Mouse (Mus musculus) layer of hippocampus, postnatal 25 days (tissue): Measurements from ENCODE around the gene Smoc1. TPM values are rescaled to one million over a fixed set of nuclear protein-coding genes. Genes with fewer than 3 reads are reported as not detected.

ENCODE experiments used
- DNase-seq, 2 experiments: peaks; one replicate each; pipeline ENCODE4 v3.0.0; 2022; ENCODE audit warnings: mixed read lengths in 2 of 2, low spot score in 1 of 2; ENCODE audit errors: extremely low spot score in 1 of 2
- total RNA-seq, 2 experiments: library from RNA; stranded (reverse); gene quantifications; 2 replicates each; pipeline ENCODE4 v1.2.3; 2021

Gene Smoc1
- 1 to 10 TPM; 5.9 to 7.6 TPM for total RNA-seq

DNA sequence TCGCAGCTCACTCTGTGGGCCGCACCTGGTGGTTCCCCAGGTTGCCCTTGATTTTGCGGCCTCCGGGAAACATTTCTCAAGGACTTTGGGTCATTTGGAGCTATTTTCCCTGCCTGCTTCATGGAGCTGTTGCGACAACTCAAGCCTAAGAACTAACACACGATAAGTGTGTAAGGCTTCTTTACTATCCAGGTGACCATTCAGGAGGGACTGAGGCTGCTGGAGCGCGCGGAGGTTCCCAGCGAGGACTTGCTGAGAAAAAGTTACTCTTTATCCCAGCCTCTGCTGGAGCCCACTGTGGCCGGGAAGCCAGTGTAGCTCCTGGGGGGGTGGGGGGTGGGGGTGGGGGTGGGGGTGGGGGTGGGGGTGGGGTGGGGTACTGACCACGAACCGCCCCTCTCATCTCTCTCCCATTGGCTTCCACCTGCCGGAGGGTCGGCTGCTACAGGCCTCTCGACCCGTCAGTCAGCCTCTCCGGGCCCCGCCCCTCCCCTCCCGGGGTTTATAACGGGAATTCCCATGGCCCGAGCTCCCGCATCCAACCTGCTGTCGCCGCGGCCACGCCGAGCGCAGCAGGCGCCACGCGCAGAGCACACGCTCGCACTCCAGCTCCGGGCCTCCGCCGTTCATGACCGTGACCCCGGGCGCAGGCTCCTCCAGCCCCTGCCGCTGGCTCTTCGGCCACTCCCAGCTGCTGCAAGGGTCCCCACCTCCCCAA is at the start of gene Smoc1:
Gene Smoc1, plus strand, starts transcription at position 532 of the 718 bp plus-strand sequence.
- peak; percentile 40 to 55 for DNase-seq

DNA sequence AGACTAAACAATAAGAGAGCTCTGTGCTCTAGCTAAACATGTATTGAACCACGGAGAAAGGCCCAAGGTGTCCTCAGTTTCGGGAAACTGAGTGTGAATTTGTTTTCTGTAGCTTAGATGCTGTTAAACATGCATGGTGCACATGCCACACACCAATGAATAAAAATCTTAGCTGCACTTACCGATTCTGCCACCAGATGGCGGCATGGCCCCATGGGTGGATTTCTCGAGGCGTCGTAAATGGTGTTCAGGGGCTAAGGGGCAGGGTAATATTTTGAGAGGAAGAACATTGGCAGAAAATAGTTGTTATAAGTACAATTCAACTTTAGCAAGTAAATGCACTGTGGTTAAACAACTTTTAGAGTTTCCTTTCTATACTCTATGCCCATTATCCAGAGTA is 44.3 kb upstream of the Smoc1 start:
- peak; percentile 84 to 95 for DNase-seq

DNA sequence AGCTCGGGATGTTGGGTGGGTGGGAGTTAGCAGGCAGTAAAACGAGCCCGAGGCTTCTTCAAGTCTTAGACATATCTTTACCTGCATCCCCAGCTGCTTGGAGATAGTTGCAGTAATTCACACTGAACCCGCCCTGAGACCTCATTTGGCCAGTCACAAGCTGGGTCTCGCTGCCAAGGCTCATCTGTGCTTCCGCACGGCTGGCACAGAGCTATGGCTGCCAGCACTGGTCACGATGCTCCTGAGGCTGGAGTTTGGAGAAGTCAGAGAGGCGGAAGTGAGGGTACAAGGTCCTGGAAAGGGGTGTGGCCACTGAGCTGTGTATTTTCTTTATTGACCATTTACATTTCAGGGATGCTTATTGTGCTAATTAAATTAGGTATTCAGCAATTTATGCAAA is 42.9 kb upstream of the Smoc1 start:
- no peak for DNase-seq

DNA sequence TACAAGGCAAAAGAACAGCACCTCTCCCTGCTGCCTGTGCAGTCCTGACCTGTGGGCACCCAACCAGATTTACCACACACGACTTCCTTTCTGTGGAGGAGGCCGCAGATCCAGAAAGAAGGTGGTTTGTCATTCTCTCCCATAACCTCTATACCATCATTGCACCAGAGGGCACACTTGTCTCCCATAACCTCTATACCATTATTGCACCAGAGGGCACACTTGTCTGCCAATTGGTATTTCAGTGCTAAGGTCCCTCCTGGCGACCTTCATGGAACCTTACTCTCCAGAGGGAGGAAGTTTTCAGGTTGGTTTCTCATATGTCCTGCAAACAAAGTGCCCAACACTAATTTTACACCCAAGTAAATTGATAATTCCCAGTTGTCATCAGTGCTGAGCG is 40.0 kb upstream of the Smoc1 start:
- no peak for DNase-seq

DNA sequence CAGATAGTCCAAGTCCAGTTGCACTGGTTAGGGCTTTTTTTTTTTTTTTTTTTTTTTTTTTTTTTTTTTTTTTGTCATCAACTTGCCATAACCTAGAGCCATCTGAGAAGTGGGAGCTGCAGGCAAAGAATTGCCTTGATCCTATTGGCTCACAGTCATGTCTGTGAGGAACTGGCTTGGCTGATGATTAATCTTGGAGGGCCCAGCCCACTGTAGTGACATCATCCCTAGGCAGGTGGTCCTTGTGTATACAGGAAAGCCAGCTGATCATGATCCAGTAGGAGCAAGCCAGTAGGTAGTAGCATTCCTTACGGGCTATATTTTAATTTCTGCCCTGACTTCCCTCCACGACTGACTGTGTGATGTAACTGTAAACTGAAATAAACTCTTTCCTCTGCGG is 38.3 kb upstream of the Smoc1 start:
- no peak for DNase-seq

DNA sequence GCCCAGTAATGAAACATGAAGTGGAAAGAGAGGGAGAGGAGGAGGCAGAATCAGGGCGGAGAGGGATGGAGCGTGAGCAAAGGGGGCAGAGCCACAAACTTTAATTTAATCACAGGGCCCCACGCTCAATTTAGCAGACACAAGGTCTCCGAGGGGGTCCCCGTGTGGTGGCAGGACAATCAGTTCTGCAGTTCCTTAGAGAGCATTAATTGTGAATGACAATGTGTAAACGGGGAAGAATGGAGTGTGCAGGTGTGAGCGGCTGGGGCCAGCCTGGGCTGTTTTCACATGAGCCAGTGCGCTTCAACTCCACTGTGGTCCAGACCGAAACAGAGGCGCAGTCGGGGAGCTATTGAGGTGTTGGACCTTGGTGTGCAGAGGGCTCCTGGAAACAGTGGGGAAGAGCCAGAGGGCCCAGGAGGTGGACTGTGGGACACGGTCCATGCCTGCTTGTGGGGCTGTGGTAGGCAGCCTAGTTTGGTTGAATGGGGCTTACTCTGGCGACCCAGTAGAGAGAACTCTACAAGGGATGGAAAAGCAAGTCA is 35.6 kb upstream of the Smoc1 start:
- DNase-seq: no peak

DNA sequence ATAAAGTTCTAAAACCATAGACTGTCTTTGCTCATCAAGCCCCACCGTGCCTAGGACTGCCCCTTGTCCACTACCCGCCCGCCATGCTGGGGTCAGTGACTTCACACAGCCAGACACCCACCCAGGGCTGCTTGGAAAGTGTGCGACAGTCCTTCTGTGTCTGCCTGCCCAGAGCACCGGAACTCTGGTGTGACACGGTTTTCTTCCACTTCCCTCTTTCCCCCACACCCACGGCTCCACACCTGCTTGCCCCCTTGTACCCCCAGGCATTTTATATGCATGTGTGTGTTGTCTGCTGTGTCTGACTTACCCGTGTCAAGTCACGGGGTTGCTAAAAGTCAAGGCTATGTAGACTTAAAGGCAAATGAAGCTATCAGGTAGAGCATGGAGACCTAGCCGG is 34.8 kb upstream of the Smoc1 start:
- no peak for DNase-seq

DNA sequence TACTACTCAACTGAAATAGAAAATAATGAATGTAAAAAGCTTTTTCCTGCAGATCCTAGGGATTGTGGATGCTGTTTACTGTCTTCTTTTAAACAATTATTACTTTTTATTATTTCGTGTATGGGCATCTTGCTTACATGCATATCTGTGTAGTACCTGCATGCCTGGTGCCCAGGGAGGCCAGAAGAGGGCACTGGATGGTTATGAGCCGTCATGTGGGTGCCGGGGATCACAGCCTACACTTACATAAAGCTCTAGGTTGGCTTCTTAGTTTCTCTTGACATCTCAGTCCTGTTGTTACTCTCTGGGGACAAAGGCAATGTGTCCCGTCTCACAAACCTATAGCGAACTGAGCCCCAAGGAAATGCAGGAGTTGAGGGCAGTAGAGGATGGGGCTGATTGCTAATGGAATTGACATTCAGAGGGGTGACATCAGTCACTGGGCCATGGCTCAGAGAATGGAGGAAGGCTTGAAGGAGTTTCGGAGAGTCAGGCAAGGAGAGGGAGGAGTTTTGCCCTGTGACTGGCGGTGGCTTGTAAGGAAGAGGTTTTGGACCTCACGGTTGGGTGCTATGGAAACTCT is 34.0 kb upstream of the Smoc1 start:
- no peak for DNase-seq

DNA sequence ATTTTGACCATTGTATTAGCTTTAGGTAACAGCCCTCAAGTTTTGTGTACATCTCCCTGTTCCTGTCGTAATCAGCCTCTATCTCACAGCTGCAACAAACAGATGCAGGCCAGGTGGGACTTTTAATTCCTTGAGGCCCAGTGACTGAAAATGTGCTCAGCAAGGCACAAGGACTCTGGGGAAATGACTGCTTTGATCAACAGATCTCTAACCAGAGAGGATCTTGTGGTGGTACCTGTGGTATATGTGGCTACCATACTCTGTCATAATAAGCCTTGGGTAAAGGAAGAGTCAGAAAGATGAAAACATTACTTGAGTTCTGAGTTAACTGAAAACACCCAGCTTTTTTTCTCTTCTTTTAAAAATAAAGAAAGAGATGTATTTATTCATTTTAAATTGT is 32.8 kb upstream of the Smoc1 start:
- no peak for DNase-seq

DNA sequence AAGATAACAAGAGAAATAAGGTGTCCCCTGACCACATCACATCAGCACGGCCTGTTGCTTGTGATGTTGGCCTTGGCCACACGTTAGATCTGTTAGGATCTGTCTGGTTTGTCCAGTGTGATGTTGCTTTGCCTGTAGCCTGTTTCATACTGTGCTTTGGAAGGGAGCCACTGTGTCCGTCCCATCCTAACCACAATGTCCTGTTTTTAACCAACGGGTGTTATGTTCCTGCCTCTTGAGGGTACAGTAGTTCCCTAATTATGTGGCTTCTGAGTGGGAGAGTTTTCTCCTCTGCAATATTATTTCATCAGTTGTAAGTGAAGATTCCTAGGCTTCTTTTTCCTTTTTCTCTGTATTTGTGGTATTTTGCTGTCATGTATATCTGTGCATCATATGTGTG is 31.3 kb upstream of the Smoc1 start:
- no peak for DNase-seq

DNA sequence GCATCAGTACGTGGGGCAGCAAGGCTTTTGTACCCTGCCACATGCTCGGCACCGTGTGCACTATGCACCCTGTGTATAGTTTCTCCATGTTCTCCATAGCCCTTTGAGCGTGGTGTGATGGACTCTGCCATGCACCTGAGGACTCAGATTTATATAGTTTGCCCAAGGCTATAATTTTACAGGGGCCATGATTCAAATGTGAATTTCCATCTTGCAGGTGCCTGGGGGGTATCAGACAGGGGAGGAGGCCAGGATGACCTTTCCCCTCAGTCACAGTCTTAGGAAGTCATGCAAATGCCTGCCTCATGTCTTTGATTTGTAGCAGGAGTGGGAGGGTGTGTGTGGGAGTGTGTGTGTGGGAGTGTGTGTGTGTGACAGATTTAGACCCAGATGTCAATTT is 29.0 kb upstream of the Smoc1 start:
- no peak for DNase-seq

DNA sequence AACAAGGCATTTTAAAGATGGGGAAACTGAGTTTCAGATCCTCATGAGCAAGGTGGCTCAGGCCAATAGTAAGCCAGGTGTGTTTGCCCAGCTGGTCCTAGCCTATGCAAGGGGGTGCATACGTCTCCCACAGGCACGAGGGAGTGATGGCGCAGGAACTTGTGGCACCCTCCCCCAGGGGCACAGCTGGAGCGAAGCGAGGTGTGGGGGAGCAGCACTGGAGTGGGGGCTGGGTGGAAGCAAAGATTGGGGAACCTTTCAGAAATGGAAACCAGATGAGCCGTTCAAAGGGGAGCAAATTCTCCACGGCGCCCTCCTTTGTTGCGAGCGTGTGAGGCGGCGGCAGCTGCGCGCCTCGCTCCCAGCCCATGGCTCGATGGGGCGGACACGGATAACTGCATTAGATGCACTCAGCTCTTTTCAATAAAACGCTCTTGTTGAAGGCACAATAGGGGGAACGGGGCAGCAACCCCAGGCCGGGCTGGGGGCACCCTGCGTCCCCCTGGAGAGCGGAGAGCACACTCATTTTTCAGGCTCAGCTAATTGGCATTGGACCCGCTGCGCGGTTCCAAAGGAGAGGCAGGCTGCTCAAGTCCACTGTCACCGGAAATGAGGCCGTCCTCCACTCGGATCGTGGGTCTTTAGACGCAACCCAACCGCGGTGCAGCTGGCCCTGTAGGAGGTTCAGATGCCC is 27.9 kb upstream of the Smoc1 start:
- DNase-seq: no peak

DNA sequence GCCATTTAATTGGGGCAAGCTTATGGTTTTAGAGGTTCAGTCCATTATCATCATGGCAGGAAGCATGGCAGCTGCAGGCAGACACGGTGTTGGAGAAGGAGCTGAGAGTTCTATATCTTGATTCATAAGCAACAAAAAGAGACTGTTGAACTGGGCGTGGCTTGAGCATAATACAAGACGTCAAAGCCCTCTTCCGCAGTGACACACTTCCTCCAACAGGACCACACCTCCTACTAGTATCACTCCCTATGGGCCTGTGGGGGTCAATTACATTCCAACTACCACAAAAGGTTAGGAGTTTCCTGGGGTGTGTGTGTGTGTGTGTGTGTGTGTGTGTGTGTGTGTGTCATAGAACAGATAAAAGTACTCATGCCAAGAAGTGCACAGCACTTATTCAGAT is 25.7 kb upstream of the Smoc1 start:
- DNase-seq: no peak

DNA sequence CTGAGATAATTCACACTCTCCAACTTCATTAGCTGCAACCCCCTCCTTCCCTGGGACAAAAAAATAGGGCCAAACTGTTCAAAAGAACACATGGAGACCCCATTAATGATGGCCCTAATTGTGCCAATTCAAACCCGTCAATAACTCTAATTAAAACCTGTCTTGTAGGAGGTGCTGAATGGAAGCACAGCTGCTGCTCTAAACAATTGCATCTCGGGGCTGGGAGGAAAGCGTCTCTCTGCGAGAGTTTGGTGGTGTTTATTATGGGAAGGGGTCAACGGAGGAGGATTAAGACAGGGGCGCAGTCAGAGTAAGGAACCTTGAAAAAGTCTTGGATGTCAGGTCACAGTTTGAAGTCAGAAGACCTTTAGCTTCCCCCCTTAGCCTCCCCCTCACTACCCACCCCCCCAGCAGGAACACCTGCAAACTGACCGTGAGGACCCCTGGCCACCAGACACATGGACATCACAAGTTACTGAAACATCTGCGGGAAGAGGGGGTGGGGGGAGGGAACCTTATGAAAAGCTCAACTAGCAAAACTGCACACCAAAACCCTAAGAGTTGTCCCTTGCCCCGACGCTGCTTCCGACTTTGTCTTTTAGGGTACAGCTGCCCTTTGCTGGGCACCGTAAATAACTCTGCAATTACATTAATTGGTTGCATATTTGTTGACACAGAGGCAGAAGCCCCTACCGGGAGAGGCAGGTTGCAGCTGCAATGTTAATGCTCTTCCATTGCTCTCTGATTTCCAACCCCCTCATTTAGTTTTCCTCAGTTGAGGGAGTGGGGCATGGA is 23.6 kb upstream of the Smoc1 start:
- no peak for DNase-seq

DNA sequence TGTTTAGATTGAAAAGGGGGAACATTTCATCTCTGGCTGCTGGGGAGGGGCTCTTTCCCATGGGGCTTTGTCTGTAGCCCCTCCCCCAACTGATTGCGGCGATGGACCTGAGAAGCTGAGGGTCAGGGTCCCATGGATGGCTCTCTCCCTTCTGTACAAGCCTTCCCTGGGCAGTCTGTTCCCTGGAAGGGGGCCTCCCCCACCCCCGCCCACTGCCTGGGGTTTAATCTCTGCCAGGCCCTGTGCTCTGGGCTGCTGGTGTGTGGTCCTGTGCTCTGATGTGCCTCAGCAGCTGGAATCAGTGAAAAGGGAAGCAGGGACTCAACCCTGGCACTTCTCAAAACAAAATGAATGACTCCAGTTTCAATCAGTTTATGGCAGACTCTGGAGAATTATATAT is 16.8 kb upstream of the Smoc1 start:
- DNase-seq: no peak

DNA sequence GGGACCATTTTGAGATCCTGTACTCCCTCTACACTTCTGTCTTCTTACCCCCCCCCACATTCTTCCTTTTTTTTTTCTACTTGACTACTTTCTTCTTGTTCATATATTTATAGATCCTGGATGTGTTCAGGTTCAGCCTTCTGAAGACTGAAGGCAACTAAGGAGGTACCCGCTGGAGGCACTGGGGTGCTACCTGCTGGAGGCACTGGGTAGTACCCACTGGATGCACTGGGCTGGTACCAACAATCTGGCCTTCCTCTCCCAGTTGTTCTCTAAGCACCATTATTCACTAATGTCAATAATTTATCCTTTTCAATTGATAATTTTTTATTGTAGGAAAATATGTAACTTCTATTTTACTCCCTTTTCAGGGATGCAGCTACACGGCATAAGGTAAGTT is 14.6 kb upstream of the Smoc1 start:
- no peak for DNase-seq

DNA sequence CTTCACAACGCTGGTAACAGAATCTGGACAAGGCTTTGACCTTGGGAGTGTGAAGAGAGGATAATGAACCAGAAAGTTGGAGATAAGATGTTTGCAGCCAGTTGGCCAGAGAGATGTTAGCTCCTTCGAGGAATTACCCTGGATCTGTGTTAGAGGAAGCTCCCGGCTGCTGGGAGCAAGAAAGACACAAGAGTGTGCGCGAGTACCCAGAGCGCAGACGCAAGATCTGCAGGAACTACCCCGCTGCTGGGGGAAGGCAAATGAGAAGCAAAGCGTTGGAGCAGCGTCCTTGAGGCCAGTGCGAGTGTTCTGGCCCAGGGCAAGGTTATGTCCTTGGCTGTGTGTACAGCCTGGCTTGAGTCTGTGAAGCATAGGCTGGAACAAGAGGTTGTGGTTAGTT is 13.1 kb upstream of the Smoc1 start:
- DNase-seq: no peak

DNA sequence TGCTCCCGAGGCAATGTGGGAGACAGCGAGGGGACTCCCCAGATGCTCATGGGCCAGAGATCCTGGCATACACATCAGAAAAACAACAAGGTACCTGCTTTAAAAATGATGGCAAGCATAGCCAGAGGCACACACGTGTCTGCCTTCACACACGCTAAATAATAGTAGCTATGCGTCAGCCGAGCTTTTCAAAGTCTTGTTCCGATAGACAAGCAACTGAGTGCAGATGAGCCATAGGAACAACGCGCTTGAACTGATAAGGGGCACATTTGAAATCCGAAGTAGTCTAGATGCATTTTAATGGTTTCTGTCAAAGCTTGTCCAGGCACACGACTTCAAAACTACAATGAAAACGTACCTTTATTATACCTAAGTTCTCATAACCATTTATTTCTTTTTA is 9.0 kb upstream of the Smoc1 start:
- DNase-seq: no peak

DNA sequence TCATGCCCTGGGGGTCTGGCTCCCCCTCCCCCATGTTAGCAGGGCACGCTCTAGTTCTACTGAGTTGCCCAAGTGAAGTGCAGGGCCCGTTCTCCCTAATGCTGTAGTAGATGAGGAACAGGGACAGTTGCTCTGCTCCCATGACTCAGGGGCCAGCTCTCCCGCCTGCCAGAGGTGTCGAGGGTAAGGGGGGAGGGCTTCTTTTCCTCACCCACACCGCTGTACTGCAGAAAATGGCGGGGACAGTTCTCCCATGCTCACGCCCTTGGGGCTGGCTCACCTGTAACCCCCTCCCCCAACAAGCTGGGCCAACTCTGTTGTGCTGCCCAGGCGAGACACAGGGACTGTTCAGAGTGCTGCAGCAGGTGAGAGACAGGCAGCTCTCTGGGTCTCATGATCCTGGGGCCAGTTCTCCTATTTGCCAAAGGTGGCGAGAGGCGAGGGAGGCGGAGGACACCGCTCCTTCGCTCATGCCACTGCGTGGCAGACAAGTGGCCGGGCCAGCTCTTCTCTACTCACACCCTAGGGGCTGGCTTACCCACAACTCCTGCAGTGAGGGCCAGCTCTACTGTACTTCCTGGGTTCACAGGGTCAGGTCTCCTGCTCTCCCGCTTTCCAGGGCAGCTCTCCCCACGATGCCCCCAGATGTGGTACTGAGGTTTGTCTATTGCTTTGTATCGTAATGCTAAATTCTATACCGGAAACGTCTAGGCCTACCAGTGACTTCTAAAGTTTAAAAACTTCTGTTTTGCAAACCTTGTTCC is 7.9 kb upstream of the Smoc1 start:
- no peak for DNase-seq

DNA sequence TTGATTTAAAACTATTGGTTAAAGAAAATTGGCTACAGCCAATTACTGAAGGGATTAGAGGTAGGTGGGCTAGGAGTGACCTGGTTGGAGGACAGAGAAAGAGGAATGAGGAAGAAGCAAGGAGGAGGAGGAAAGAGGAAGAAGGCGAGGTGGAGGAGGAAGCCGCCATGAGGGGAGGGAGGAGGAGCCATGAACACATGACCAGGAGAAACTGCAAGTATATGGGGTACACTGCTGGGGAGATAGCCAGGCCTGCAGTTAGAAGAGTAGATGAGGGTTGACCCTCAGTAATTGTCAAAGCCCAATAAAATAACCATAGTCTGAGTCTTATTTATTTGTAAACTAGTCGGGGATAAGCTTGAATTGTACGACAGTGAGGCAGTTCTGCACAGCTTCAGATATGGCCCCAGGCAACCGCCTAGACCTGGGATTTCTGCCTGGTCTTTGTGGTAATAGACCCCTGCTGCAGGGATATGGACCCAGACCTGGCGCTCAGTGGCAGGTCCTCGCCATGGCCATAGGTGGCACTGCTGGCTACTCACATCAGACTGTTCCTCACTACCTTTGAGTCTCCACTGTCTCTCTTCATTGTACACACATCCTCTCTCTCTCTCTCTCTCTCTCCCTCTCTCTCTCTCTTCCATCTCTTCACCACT is 7.2 kb upstream of the Smoc1 start:
- no peak for DNase-seq
